Mouse (Mus musculus) urinary bladder, adult 18-20 months (tissue): Measurements from ENCODE around the gene Trpm4.

Experiments used
- DNase-seq, 2 experiments: peaks; one replicate each; pipeline ENCODE4 v3.0.0; 2022; ENCODE audit warnings: low spot score in 2 of 2, mixed read lengths in 2 of 2

Gene Trpm4

GRCm38 (mm10) chr7:45353041-45353440, 19.5 kb upstream of the Trpm4 start:
- DNase-seq, result no peak

- DNase-seq, result no peak
Measured at GRCm38 (mm10) chr7:45346905-45347304, 13.3 kb upstream of the Trpm4 start.

- no peak for DNase-seq
Measured at GRCm38 (mm10) chr7:45343543-45343942, 10.0 kb upstream of the Trpm4 start.

GRCm38 (mm10) chr7:45342081-45342480, 8.5 kb upstream of the Trpm4 start:
- no peak for DNase-seq

- peak; percentile 61 to 62 for DNase-seq
Measured at GRCm38 (mm10) chr7:45341303-45341702, 7.7 kb upstream of the Trpm4 start.

GRCm38 (mm10) chr7:45340669-45341068, 7.1 kb upstream of the Trpm4 start:
- peak; percentile 30 to 33 for DNase-seq

GRCm38 (mm10) chr7:45340066-45340442, 6.5 kb upstream of the Trpm4 start:
- no peak for DNase-seq

GRCm38 (mm10) chr7:45339410-45340065, 6.0 kb upstream of the Trpm4 start:
- peak; percentile 67 to 84 for DNase-seq

- DNase-seq, result peak; percentile 48 to 71
Measured at GRCm38 (mm10) chr7:45338161-45338911, 4.8 kb upstream of the Trpm4 start.

GRCm38 (mm10) chr7:45337469-45337868, 3.9 kb upstream of the Trpm4 start:
- DNase-seq, result no peak

GRCm38 (mm10) chr7:45336319-45336718, 2.7 kb upstream of the Trpm4 start:
- no peak for DNase-seq

- no peak for DNase-seq
Measured at GRCm38 (mm10) chr7:45335056-45335455, 1.5 kb upstream of the Trpm4 start, which contains the start of gene Hrc. Gene Hrc (plus strand): TSS chr7:45335290.

GRCm38 (mm10) chr7:45334605-45335004, 1.0 kb upstream of the Trpm4 start:
- DNase-seq, result no peak

GRCm38 (mm10) chr7:45332685-45333425, 725 bp downstream of the Trpm4 start:
- peak in 1 of 2 experiments; percentile 29 for DNase-seq

- DNase-seq, result no peak
Measured at GRCm38 (mm10) chr7:45331502-45331901, 2.1 kb downstream of the Trpm4 start.

GRCm38 (mm10) chr7:45328841-45329475, 4.6 kb downstream of the Trpm4 start:
- DNase-seq, result no peak

- no peak for DNase-seq
Measured at GRCm38 (mm10) chr7:45325800-45326199, 7.8 kb downstream of the Trpm4 start.

- DNase-seq, result no peak
Measured at GRCm38 (mm10) chr7:45323069-45323468, 10.5 kb downstream of the Trpm4 start.

- no peak for DNase-seq
Measured at GRCm38 (mm10) chr7:45322245-45322644, 11.3 kb downstream of the Trpm4 start.

- no peak for DNase-seq
Measured at GRCm38 (mm10) chr7:45316536-45316935, 17.0 kb downstream of the Trpm4 start.

GRCm38 (mm10) chr7:45315182-45315701, 18.3 kb downstream of the Trpm4 start:
- no peak for DNase-seq

- no peak for DNase-seq
Measured at GRCm38 (mm10) chr7:45313495-45313894, 20.1 kb downstream of the Trpm4 start.
